Mouse (Mus musculus) CD4-positive helper T cell, adult 2 months (primary cell): ENCODE results near the gene Gm8265.
"Not testable (repeated sequence)": the region's sequence is repeated elsewhere in the genome, so short reads cannot be mapped to it uniquely, and the experiment has no call there.

Experiments used
- DNase-seq: peaks from one replicate; pipeline ENCODE4 v3.0.0-alpha.2; 2012; ENCODE audit warnings: low read depth, missing footprints, low spot score

Gm8265 gene

GRCm38 (mm10) chr14:5632928-5633327 is at the start of gene Gm8265:
Gene Gm8265, minus strand, starts transcription at chr14:5633028.
- not testable (repeated sequence) for DNase-seq
